26 mouse cellular contexts compared by ENCODE assay signal in genomic region chr9:21447778-21448177, GRCm38 (mm10). TPM values are rescaled to one million over a fixed set of nuclear protein-coding genes. Genes with fewer than 3 reads are reported as not detected.
DNase-seq lines count a peak whose midpoint lies in the region; ATAC-seq and TF ChIP-seq lines count a peak whose summit lies in the region.
"Had no signal": no experiment of that assay in that cellular context is flagged by ENCODE, and none has a peak within 500 bp of the region (broad histone marks: within the 10 kb centered on the region; RNA-seq: fewer than 3 reads in every experiment).

No protein-coding gene starts in this region.

- peaks cover 38% of the 10 kb centered on the region for H3K79me2 ChIP-seq in MEL (ENCODE audit: control insufficient read depth, insufficient read depth, low read length, poor library complexity)

- H3K4me3 ChIP-seq in MEL (ENCODE audit: control insufficient read depth in 1 of 2, insufficient read depth in 1 of 2, low read depth in 2 of 2, low read length in 2 of 2): no peak overlapping the region
- H3K4me3 ChIP-seq: erythroblast, embryonic 14.5 days; forebrain, embryonic 13.5 days; hindbrain, embryonic 12.5 days; intestine, embryonic 15.5 days; midbrain, embryonic 12.5 days had no signal

- H3K9me3 ChIP-seq in MEL (replicated peaks; ENCODE audit: insufficient read depth, low read length): no peaks in the 10 kb centered on the region
- H3K9me3 ChIP-seq: forebrain, embryonic 13.5 days; hindbrain, embryonic 12.5 days; intestine, embryonic 15.5 days; midbrain, embryonic 12.5 days had no signal

- DNase-seq in CD4-positive, CD25-positive, alpha-beta regulatory T cell, adult 2 months (ENCODE audit: low read depth, low spot score): peak; percentile 35
- DNase-seq in MEL (ENCODE audit: low read depth, low spot score): no peak
- DNase-seq in splenic B cell, adult 2 months (ENCODE audit: low read depth, low spot score): peak; percentile 23
- DNase-seq in adrenal gland, adult 8-10 months: no peak
- DNase-seq in ovary, adult 18-20 months (ENCODE audit: low spot score): no peak
- DNase-seq in gastrocnemius, adult 8-10 months (ENCODE audit: low spot score in 2 of 2): no peak
- DNase-seq: adrenal gland, postnatal 25 days; cerebellum, adult 11-12 months; cerebellum, adult 9-11 months; gastrocnemius, postnatal 25 days; heart, postnatal 14 days; kidney, adult 9 months; kidney, postnatal 14 days; layer of hippocampus, adult 9-11 months; liver; lung, adult 2 months; lung, postnatal 10 days; right cerebral cortex, postnatal 25 days had no signal

- TF ChIP-seq CTCF in MEL (IDR thresholded peaks at IDR 0.05 in 2 of 3, conservative IDR thresholded peaks at IDR 0.05 in 1 of 3; ENCODE audit: control insufficient read depth in 1 of 3, insufficient read depth in 1 of 3, low read depth in 2 of 3, low read length in 3 of 3, poor library complexity in 1 of 3, severe bottlenecking in 1 of 3): no peak

- H3K4me1 ChIP-seq in MEL (ENCODE audit: control insufficient read depth in 1 of 2, insufficient read depth in 2 of 2, low read length in 2 of 2): peaks cover 15 to 27% of the 10 kb centered on the region in 2 experiments
- H3K4me1 ChIP-seq: forebrain, embryonic 13.5 days; hindbrain, embryonic 12.5 days; midbrain, embryonic 12.5 days had no signal

- TF ChIP-seq POLR2A in MEL (IDR thresholded peaks at IDR 0.05; ENCODE audit: control insufficient read depth in 1 of 2, insufficient read depth in 1 of 2, low read depth in 1 of 2, low read length in 2 of 2, poor library complexity in 1 of 2): no peak

- TF ChIP-seq RAD21 in MEL (IDR thresholded peaks at IDR 0.05; ENCODE audit: low read depth, low read length): no peak

- no peak for TF ChIP-seq EP300 in MEL (IDR thresholded peaks at IDR 0.05; ENCODE audit: low read depth in 1 of 2, low read length in 2 of 2)

- no peak overlapping the region for H3K27ac ChIP-seq in MEL (ENCODE audit: control insufficient read depth, low read depth, low read length)
- H3K27ac ChIP-seq: forebrain, embryonic 13.5 days; hindbrain, embryonic 12.5 days; hindbrain, postnatal 0 days; intestine, embryonic 15.5 days; liver, embryonic 14.5 days; midbrain, embryonic 12.5 days had no signal

- no peaks in the 10 kb centered on the region for H3K27me3 ChIP-seq in MEL (ENCODE audit: control insufficient read depth in 1 of 2, insufficient read depth in 2 of 2, low read length in 2 of 2)
- H3K27me3 ChIP-seq in splenic B cell, adult 2 months (ENCODE audit: control insufficient read depth, insufficient read depth, low read length, poor library complexity, severe bottlenecking): no peaks in the 10 kb centered on the region
- H3K27me3 ChIP-seq: forebrain, embryonic 13.5 days; hindbrain, embryonic 12.5 days; intestine, embryonic 15.5 days; midbrain, embryonic 12.5 days had no signal

- peaks cover 18 to 37% of the 10 kb centered on the region in 2 experiments for H3K36me3 ChIP-seq in MEL (ENCODE audit: control insufficient read depth in 1 of 2, insufficient read depth in 2 of 2, low read length in 2 of 2)
- H3K36me3 ChIP-seq in splenic B cell, adult 2 months (ENCODE audit: control insufficient read depth, insufficient read depth, low read length, poor library complexity, severe bottlenecking): no peaks in the 10 kb centered on the region; the same call in 1 of the 2 replicates
- H3K36me3 ChIP-seq: intestine, embryonic 15.5 days had no signal

- ATAC-seq in megakaryocyte, adult 5-6 weeks (ENCODE audit: poor library complexity, severe bottlenecking): peak; percentile 71
- ATAC-seq: forebrain, embryonic 13.5 days; hindbrain, postnatal 0 days; intestine, embryonic 15.5 days had no signal

- no peak overlapping the region for H3K9ac ChIP-seq in MEL (ENCODE audit: control insufficient read depth, low read depth, low read length, poor library complexity, severe bottlenecking)
- H3K9ac ChIP-seq: forebrain, embryonic 13.5 days; hindbrain, embryonic 12.5 days; intestine, embryonic 15.5 days; liver, embryonic 14.5 days; midbrain, embryonic 12.5 days had no signal

TF ChIP-seq in MEL, 35 proteins besides CTCF, POLR2A, EP300 and RAD21:
- TF ChIP-seq USF1 (IDR thresholded peaks at IDR 0.05; ENCODE audit: low read depth, low read length): 0 out of 2 replicates have a peak, but pooled peaks have one; percentile 13
- TF ChIP-seq ELF1 (IDR thresholded peaks at IDR 0.05; ENCODE audit: low read depth, low read length): no peak
- 0 out of 2 replicates have a peak, but pooled peaks have one; percentile 29 for TF ChIP-seq MAX (IDR thresholded peaks at IDR 0.05; ENCODE audit: low read length)
- no peak for TF ChIP-seq BHLHE40 (IDR thresholded peaks at IDR 0.05; ENCODE audit: borderline replicate concordance, low read depth, low read length)
- TF ChIP-seq MYC (IDR thresholded peaks at IDR 0.05; ENCODE audit: low read depth, low read length): no peak

RNA-seq across cellular contexts. Expression of gene Dnm2, which starts 23.1 kb away (rescaled TPM):
- total RNA-seq in MEL (2012; rRNA removed): 110 and 117 TPM in 2 replicates
- polyA plus RNA-seq in MEL (2012; ENCODE audit: insufficient read depth in 1 of 2, insufficient read length in 2 of 2, low read depth in 1 of 2, low replicate concordance in 2 of 2, missing spikeins in 1 of 2): 100 to 1,000 TPM; 237 to 832 TPM
- 94.9 and 101 TPM in 2 replicates for total RNA-seq in megakaryocyte, adult 5-6 weeks (2015)
- 131 and 144 TPM in 2 replicates for total RNA-seq in megakaryocyte, adult 5-6 weeks (2017)
- total RNA-seq in adrenal gland, adult 8-10 months (2022): 100 to 1,000 TPM; 106 to 132 (median 114) TPM
- total RNA-seq in gastrocnemius, adult 8-10 months (2022): 10 to 100 TPM; 29.3 to 39.1 (median 30.8) TPM

RNA-seq across cellular contexts. Expression of gene Qtrt1, which starts 36.1 kb away (rescaled TPM):
- 173 and 199 TPM in 2 replicates for total RNA-seq in MEL (2012; rRNA removed)
- 100 to 1,000 TPM in 1 of 2 experiments, not detected in 1; 244 TPM for polyA plus RNA-seq in MEL (2012; ENCODE audit: insufficient read depth in 1 of 2, insufficient read length in 2 of 2, low read depth in 1 of 2, low replicate concordance in 2 of 2, missing spikeins in 1 of 2)
- total RNA-seq in megakaryocyte, adult 5-6 weeks (2015): 5.4 and 11.8 TPM in 2 replicates
- 6.7 and 9.8 TPM in 2 replicates for total RNA-seq in megakaryocyte, adult 5-6 weeks (2017)
- 10 to 100 TPM; 18.2 to 23.4 (median 19.0) TPM for total RNA-seq in adrenal gland, adult 8-10 months (2022)
- total RNA-seq in gastrocnemius, adult 8-10 months (2022): 1 to 10 TPM; 5.8 to 8.0 (median 6.2) TPM

Comparison
In these comparisons a context has a peak if more than half of its experiments do, and no peak if none do; other contexts are left out.
1. DNase-seq: peak in CD4-positive, CD25-positive, alpha-beta regulatory T cell, adult 2 months (single experiment) and splenic B cell, adult 2 months (single experiment); none in MEL (single experiment), adrenal gland, adult 8-10 months (single experiment), ovary, adult 18-20 months (single experiment) and gastrocnemius, adult 8-10 months (0 of 2).